Mouse (Mus musculus) forebrain, postnatal 0 days (tissue): ENCODE measurements at regions not wholly inside any gene's neighbourhood (a gene's known extent, or its start where the extent isn't known, plus 50 kb on each side); places are given as distances from the start of the nearest gene placed in this dataset.

Source experiments
- ATAC-seq: fragments of 200-750 bp; cut with Nextera tagmentation; 2 replicates; pipeline ENCODE4 v1.8.0; 2017; ENCODE audit warnings: mild to moderate bottlenecking, moderate library complexity
- DNase-seq: peaks from one replicate; pipeline ENCODE4 v3.0.0-alpha.2; 2015
- H3K27ac ChIP-seq: fragments of 300-500 bp; sonication (generic); 2 replicates; pipeline ENCODE4 v1.5.1; 2014; ENCODE audit warnings: low read depth, mild to moderate bottlenecking, antibody characterized with exemption, low read length, moderate library complexity, mixed read lengths
- H3K27me3 ChIP-seq: fragments of 300-500 bp; sonication (generic); 2 replicates; pipeline ENCODE4 v1.6.1; 2014; ENCODE audit warnings: mild to moderate bottlenecking, low read length, mixed read lengths; ENCODE audit not compliant: insufficient read depth
- H3K36me3 ChIP-seq: fragments of 300-500 bp; sonication (generic); 2 replicates; pipeline ENCODE4 v1.6.1; 2014; ENCODE audit warnings: mild to moderate bottlenecking, moderate library complexity; ENCODE audit not compliant: insufficient read depth
- H3K4me1 ChIP-seq: fragments of 300-500 bp; sonication (generic); 2 replicates; pipeline ENCODE4 v1.6.1; 2014; ENCODE audit warnings: antibody characterized with exemption; ENCODE audit not compliant: insufficient read depth
- H3K4me2 ChIP-seq: fragments of 300-500 bp; sonication (generic); 2 replicates; pipeline ENCODE4 v1.6.1; 2014; ENCODE audit warnings: low read depth, mild to moderate bottlenecking, moderate library complexity
- H3K4me3 ChIP-seq: fragments of 300-500 bp; sonication (generic); 2 replicates; pipeline ENCODE4 v1.5.1; 2014; ENCODE audit warnings: low read depth, low read length, mixed read lengths
- H3K9ac ChIP-seq: fragments of 300-500 bp; sonication (generic); 2 replicates; pipeline ENCODE4 v1.6.1; 2014; ENCODE audit warnings: mild to moderate bottlenecking
- H3K9me3 ChIP-seq: fragments of 300-500 bp; sonication (generic); 2 replicates; pipeline ENCODE4 v1.6.1; 2016; ENCODE audit warnings: low read length
- CTCF ChIP-seq: sonication (generic); IDR thresholded peaks from 2 replicates; pipeline ENCODE4 v1.5.1; 2016; ENCODE audit warnings: antibody characterized with exemption, control low read depth, low read depth
- WGBS: fragments of 180-500 bp; shearing (Covaris S2); extraction: QIAGEN DNeasy Blood & Tissue Kit; methylation state at CpG from one replicate; pipeline ENCODE4 v1.1.7; 2014; 5-methylcytosine and 5-hydroxymethylcytosine counted together

GRCm38 (mm10) chr1:194341758-194342157, 276.3 kb upstream of the Plxna2 start:
- H3K4me1 ChIP-seq: peaks cover 3% of the 10 kb centered on the region; the same call in 1 of the 2 replicates
- H3K9me3 ChIP-seq: no peaks in the 10 kb centered on the region
- H3K4me2 ChIP-seq: no peak overlapping the region
- no peak overlapping the region for H3K27ac ChIP-seq
- H3K27me3 ChIP-seq: no peaks in the 10 kb centered on the region
- no peak for ATAC-seq
- no peak overlapping the region for H3K4me3 ChIP-seq
- WGBS: 29% methylated on average over 3 of the region's 3 CpGs
- no peak for TF ChIP-seq CTCF
- no peak for DNase-seq
- H3K36me3 ChIP-seq: no peaks in the 10 kb centered on the region
- no peak overlapping the region for H3K9ac ChIP-seq

GRCm38 (mm10) chr1:194334752-194335719, 283.0 kb upstream of the Plxna2 start:
- Histone ChIP-seq H3K4me1 (peaks cover 10% of the 10 kb centered on the region; the same call in 1 of the 2 replicates), H3K9me3 (no peaks in the 10 kb centered on the region), H3K27me3 (no peaks in the 10 kb centered on the region), H3K36me3 (no peaks in the 10 kb centered on the region), H3K4me2 (no peak overlapping the region), H3K9ac (no peak overlapping the region), H3K27ac (peak overlapping the region; percentile 76), H3K4me3 (no peak overlapping the region)
- DNase-seq (peak; percentile 86), ATAC-seq (peak; percentile 96)
- WGBS: 53% methylated on average over 5 of the region's 5 CpGs
- TF ChIP-seq CTCF: no peak

GRCm38 (mm10) chr1:194332639-194333038, 285.4 kb upstream of the Plxna2 start:
- DNase-seq (no peak), ATAC-seq (peak; percentile 26; the same call in 1 of the 2 replicates)
- Histone ChIP-seq H3K27me3 (no peaks in the 10 kb centered on the region), H3K27ac (no peak overlapping the region), H3K9me3 (no peaks in the 10 kb centered on the region), H3K4me2 (no peak overlapping the region), H3K4me3 (no peak overlapping the region), H3K9ac (no peak overlapping the region), H3K4me1 (peaks cover 10% of the 10 kb centered on the region; the same call in 1 of the 2 replicates), H3K36me3 (no peaks in the 10 kb centered on the region)
- no peak for TF ChIP-seq CTCF

- Histone ChIP-seq H3K4me1 (peaks cover 9% of the 10 kb centered on the region; the same call in 1 of the 2 replicates), H3K27me3 (no peaks in the 10 kb centered on the region), H3K4me3 (no peak overlapping the region), H3K27ac (no peak overlapping the region), H3K36me3 (no peaks in the 10 kb centered on the region), H3K4me2 (no peak overlapping the region), H3K9me3 (no peaks in the 10 kb centered on the region), H3K9ac (no peak overlapping the region)
- no peak for TF ChIP-seq CTCF
- DNase-seq (no peak), ATAC-seq (no peak)
- 98% methylated on average over 1 of the region's 1 CpGs for WGBS
These were observed 287.5 kb upstream of the Plxna2 start for GRCm38 (mm10) chr1:194330471-194330870.

- WGBS: 18% methylated on average over 3 of the region's 3 CpGs
- DNase-seq: no peak
- Histone ChIP-seq H3K4me1 (no peaks in the 10 kb centered on the region), H3K9me3 (no peaks in the 10 kb centered on the region), H3K27me3 (no peaks in the 10 kb centered on the region), H3K9ac (no peak overlapping the region), H3K4me3 (no peak overlapping the region), H3K4me2 (no peak overlapping the region), H3K27ac (no peak overlapping the region), H3K36me3 (no peaks in the 10 kb centered on the region)
- TF ChIP-seq CTCF: no peak
- ATAC-seq: no peak
These were observed 297.5 kb upstream of the Plxna2 start for GRCm38 (mm10) chr1:194320320-194321036.

GRCm38 (mm10) chr1:194318351-194318750, 299.7 kb upstream of the Plxna2 start:
- DNase-seq: no peak
- no peaks in the 10 kb centered on the region; the same call in 1 of the 2 replicates for H3K4me1 ChIP-seq
- H3K27me3 ChIP-seq: no peaks in the 10 kb centered on the region
- H3K27ac ChIP-seq: no peak overlapping the region
- H3K9ac ChIP-seq: no peak overlapping the region
- no peak for TF ChIP-seq CTCF
- ATAC-seq: no peak
- H3K36me3 ChIP-seq: no peaks in the 10 kb centered on the region
- no peak overlapping the region for H3K4me2 ChIP-seq
- no peak overlapping the region for H3K4me3 ChIP-seq
- no peaks in the 10 kb centered on the region for H3K9me3 ChIP-seq

- no peak overlapping the region for H3K4me3 ChIP-seq
- 48% methylated on average over 2 of the region's 2 CpGs for WGBS
- H3K4me2 ChIP-seq: no peak overlapping the region
- no peak for TF ChIP-seq CTCF
- H3K36me3 ChIP-seq: no peaks in the 10 kb centered on the region
- ATAC-seq (peak; percentile 43; the same call in 1 of the 2 replicates), DNase-seq (peak; percentile 57)
- no peak overlapping the region for H3K9ac ChIP-seq
- H3K4me1 ChIP-seq: no peaks in the 10 kb centered on the region; the same call in 1 of the 2 replicates
- no peaks in the 10 kb centered on the region for H3K9me3 ChIP-seq
- peak overlapping the region; percentile 69; the same call in 1 of the 2 replicates for H3K27ac ChIP-seq
- no peaks in the 10 kb centered on the region for H3K27me3 ChIP-seq
These were observed 302.4 kb upstream of the Plxna2 start for GRCm38 (mm10) chr1:194315593-194315992.
